ENCODE assay signal across 8 mouse cellular contexts in genomic region chr4:44072146-44072872, GRCm38 (mm10). TPM values are rescaled to one million over a fixed set of nuclear protein-coding genes. Genes with fewer than 3 reads are reported as not detected.
DNase-seq lines count a peak whose midpoint lies in the region; ATAC-seq lines count a peak whose summit lies in the region.

No protein-coding gene starts in this region.

- no peaks in the 10 kb centered on the region for H3K27me3 ChIP-seq in heart, embryonic 14.5 days (ENCODE audit: control insufficient read depth, insufficient read depth, low read length)
- no peaks in the 10 kb centered on the region for H3K27me3 ChIP-seq in liver, embryonic 12.5 days (replicated peaks)
- H3K27me3 ChIP-seq in splenic B cell, adult 2 months (ENCODE audit: control insufficient read depth, insufficient read depth, low read length, poor library complexity, severe bottlenecking) = no peaks in the 10 kb centered on the region

- no peaks in the 10 kb centered on the region for H3K36me3 ChIP-seq in heart, embryonic 14.5 days (ENCODE audit: control insufficient read depth, insufficient read depth, low read length)
- no peaks in the 10 kb centered on the region for H3K36me3 ChIP-seq in liver, embryonic 12.5 days
- H3K36me3 ChIP-seq in splenic B cell, adult 2 months (ENCODE audit: control insufficient read depth, insufficient read depth, low read length, poor library complexity, severe bottlenecking) = no peaks in the 10 kb centered on the region

- H3K9ac ChIP-seq in heart, embryonic 14.5 days (ENCODE audit: low read length) = peak overlapping the region; percentile 87
- peak overlapping the region; percentile 88 for H3K9ac ChIP-seq in liver, embryonic 12.5 days

- ATAC-seq in CD4-positive, CD25-positive, alpha-beta regulatory T cell, adult 4 months = peak; percentile 95
- ATAC-seq in heart, embryonic 14.5 days (ENCODE audit: insufficient number of reproducible peaks, insufficient read depth, low FRiP score, low read depth) = peak; percentile 94
- peak; percentile 93 for ATAC-seq in liver, embryonic 12.5 days

- DNase-seq in c-Kit-negative CD71-positive TER-119-positive erythroid progenitor cells, embryonic 14.5 days (ENCODE audit: low read depth, low spot score) = peak; percentile 56
- DNase-seq in fibroblast of lung, adult 2 months (ENCODE audit: low read depth) = peak; percentile 83
- DNase-seq in kidney, postnatal 10 days = peak; percentile 96
- DNase-seq in naive thymus-derived CD4-positive, alpha-beta T cell, adult 2 months (ENCODE audit: low read depth) = peak; percentile 86
- DNase-seq in splenic B cell, adult 2 months (ENCODE audit: low read depth, low spot score) = peak; percentile 90

- no peaks in the 10 kb centered on the region for H3K9me3 ChIP-seq in heart, embryonic 14.5 days (ENCODE audit: control insufficient read depth, low read length)
- no peaks in the 10 kb centered on the region for H3K9me3 ChIP-seq in liver, embryonic 12.5 days (replicated peaks)

- peak overlapping the region; percentile 86 for H3K4me2 ChIP-seq in heart, embryonic 14.5 days (ENCODE audit: low read length)
- H3K4me2 ChIP-seq in liver, embryonic 12.5 days = peak overlapping the region; percentile 94

- WGBS in heart, embryonic 14.5 days = under 1% methylated on average over 60 of the region's 70 CpGs
- WGBS in liver, embryonic 12.5 days (ENCODE audit: insufficient replicate concordance) = under 1% methylated on average over 64 of the region's 70 CpGs

- H3K4me1 ChIP-seq in heart, embryonic 14.5 days (ENCODE audit: control insufficient read depth in 2 of 2, insufficient read depth in 2 of 2, low read length in 2 of 2) = peaks cover 7 to 35% of the 10 kb centered on the region in 2 experiments
- peaks cover 66% of the 10 kb centered on the region for H3K4me1 ChIP-seq in liver, embryonic 12.5 days

- H3K4me3 ChIP-seq in heart, embryonic 14.5 days (ENCODE audit: control insufficient read depth in 1 of 2, insufficient read depth in 1 of 2, low read depth in 1 of 2, low read length in 2 of 2) = peak overlapping the region; percentile 72 to 92
- peak overlapping the region; percentile 95 for H3K4me3 ChIP-seq in liver, embryonic 12.5 days

- peak overlapping the region; percentile 94 to 95 for H3K27ac ChIP-seq in heart, embryonic 14.5 days (replicated peaks in 1 of 2; ENCODE audit: control insufficient read depth in 1 of 2, insufficient read depth in 1 of 2, low read depth in 2 of 2, low read length in 2 of 2)
- peak overlapping the region; percentile 91 for H3K27ac ChIP-seq in liver, embryonic 12.5 days

RNA-seq across cellular contexts. Expression of gene Gne, which starts 11.7 kb away (rescaled TPM):
- polyA plus RNA-seq in CD4-positive, CD25-positive, alpha-beta regulatory T cell, adult 4 months (2017; shearing (Covaris generic)) = 10 to 100 TPM; 20.5 to 20.9 TPM
- 31.3 and 31.5 TPM in 2 replicates for polyA plus RNA-seq in heart, embryonic 14.5 days (2014; fragmentation: Nextera tagmentation; extraction: Ambion mirVana)
- 31.6 and 34.6 TPM in 2 replicates for polyA plus RNA-seq in liver, embryonic 12.5 days (2016; fragmentation: Nextera tagmentation; extraction: Ambion mirVana)

Comparison
In these comparisons a context has a peak if more than half of its experiments do, and no peak if none do; other contexts are left out.
1. Peak in every context shown above with its lines: DNase-seq, ATAC-seq, H3K4me3 ChIP-seq and H3K27ac ChIP-seq.